Mouse (Mus musculus): Measurements from ENCODE around the gene Sart3. TPM values are rescaled to one million over a fixed set of nuclear protein-coding genes. Genes with fewer than 3 reads are reported as not detected.
"Not testable (repeated sequence)": the region's sequence is repeated elsewhere in the genome, so short reads cannot be mapped to it uniquely, and the experiment has no call there.

Sart3 gene
- total RNA-seq, 2 experiments from 2014 or later: 36.7 to 48.2 TPM

DNA sequence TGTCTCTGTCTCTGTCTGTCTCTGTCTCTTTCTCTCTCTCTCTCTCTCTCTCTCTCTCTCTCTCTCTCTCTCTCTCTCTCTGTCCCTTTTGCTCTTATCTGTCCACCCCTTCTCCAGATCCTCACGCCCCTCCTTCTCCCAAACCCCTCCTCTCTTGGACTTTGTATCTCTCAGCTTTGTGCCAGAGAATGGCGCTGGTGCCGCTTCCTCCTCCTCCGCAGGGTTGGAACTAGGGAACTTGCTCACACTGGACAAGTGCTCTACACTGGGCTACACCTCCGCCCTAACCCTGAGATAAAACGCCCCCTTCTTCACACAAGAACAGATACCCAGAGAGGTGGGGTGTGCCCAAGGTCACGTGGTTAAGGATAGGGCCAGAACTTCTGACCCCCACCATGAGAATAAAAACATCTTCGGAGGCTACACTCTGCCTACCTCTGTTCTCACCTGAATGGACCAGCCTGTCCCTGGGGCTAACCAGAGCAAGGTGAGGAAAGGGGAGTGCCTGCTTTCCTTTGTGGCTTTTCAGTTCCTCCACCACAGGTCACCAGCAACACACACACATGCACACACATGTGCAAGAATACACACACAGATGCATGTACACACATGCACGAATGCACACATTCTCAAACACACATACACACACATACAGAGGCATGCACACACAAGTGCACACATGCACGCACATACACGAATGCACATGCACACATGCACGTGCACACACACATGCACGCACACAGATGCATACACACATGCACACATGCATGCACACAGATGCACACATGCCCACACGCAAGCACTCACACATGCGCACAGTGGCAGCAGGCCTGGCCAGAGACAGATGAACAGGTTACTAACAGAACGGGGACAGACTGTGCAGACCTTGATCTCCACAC lies 19.1 kb upstream of the Sart3 start:
- DNase-seq (ENCODE audit: low spot score in 2 of 2): no peak

DNA sequence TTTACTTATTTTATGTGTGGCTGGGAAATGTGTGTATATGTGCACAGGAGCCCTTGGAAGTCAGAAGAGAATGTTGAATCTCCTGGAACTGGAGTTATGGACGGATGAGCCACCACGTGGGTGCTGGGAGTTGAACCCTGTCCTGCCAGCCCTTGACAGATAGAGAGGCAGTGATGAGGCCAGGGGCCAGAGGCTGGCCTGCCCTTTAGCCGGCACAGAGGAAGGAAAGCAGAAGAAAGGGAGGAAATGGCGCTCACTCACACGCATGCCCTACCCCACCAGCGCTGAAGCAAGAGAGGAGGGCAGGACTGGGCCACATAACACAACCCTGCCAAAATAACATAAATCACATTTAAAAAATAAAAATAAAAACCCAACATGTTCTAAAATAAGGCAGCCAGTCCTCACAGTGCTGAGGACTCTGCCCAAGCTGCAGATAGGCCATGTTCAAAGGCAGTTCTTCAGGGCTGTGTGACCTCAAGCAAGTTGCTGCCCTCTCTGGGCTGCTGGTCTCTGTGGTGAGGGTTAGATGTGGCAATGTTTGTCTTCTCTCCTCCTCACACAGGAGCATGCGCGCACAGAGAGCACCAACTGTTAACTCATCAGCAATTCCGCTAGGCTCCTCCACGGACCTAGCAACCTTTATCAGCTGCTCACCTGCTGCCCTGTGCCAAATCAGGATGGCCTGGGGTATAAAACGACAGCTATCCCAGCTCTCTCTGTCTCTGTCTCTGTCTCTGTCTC lies 18.3 kb upstream of the Sart3 start:
- no peak for DNase-seq (ENCODE audit: low spot score in 2 of 2)

DNA sequence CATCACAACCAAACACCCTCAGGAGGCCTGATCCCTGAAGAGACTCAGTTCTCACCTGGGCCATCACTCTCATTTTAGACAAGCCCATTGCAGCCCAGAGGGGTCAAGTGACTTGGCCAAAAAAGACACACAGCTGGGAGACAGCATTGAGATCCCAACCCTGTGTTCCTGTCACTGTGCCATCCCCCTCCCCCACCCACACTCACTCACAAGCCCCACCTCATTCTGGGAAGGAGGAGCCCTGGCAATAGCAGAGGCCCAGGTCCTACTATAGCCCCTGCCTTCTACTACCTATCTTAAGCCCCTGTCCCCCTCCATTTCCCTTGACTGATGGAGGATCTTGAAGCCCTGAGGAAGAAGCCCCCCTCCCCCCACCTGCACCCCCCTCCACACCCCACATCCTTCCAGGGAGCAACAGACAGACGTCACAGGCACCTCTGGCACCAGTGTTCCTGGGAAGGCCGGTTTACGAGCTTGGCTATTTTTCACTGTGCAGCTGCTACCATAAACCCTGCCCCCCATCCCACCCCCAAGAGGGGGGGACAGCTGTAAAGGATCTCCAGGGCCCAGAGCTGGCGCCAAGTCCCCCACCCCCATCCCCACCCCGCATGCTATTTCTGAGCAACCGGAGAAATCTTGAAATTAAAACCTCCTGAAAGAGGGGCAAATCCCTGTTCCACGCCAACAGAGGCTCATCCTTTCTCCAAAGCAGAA lies 16.9 kb upstream of the Sart3 start:
- no peak for DNase-seq (ENCODE audit: low spot score in 2 of 2)

DNA sequence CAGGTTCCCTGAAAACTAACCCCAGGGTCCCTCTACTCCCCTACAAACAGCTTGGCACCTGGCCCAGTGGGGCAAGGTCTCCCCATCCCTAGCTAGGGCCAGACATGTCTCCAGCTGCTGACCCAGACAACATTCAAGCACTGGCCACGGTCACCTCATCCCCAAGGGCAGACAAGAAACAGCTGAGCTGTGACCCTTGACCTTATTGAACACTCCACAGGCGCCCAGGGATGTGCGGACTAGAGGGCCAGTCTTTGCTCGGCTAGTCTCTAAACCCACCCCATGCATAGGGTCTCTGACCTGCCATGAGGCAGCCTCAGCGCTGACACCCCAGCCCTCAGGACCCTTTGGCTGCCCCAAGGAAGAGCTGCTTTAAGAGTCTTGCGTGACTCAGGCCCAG lies 16.3 kb upstream of the Sart3 start:
- DNase-seq (ENCODE audit: low spot score in 2 of 2): no peak

DNA sequence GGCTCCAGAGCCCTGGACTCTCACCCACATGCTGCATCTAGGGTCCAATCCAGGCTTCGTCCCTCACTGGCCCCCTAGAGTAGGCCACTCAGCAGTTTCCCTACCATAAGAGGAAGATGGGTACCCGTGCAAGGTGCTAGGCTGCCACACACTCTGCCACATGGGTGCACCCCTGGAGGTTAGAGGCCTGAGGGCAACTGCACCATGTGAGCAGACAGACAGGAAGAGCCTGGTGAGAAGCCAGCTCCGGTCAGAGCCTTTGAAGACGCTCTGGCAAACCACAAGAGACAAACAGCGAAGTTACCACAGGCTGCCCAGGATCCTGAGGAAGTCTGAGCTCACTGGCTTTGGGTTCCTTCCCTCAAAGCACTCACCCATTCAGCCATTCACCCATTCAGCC lies 14.7 kb upstream of the Sart3 start:
- DNase-seq (ENCODE audit: low spot score in 2 of 2): no peak

DNA sequence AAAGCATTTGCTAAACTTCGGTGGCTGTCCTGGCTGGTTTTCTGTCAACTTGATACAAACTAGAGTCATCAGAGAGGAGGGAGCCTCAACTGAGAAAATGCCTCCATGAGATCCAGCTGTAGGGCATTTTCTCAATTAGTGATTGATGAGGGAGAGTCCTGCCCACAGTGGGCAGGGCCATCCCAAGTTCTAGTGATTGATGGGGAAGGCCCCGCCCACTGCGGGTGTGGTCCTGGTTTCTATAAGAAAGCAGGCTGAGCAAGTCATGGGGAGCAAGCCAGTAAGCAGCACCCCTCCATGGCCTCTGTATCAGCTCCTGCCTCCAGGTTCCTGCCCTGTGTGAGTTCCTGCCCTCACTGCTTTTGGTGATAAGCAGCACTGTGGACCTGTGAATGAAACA lies 11.8 kb upstream of the Sart3 start:
- not testable (repeated sequence) for DNase-seq (ENCODE audit: low spot score in 2 of 2)

DNA sequence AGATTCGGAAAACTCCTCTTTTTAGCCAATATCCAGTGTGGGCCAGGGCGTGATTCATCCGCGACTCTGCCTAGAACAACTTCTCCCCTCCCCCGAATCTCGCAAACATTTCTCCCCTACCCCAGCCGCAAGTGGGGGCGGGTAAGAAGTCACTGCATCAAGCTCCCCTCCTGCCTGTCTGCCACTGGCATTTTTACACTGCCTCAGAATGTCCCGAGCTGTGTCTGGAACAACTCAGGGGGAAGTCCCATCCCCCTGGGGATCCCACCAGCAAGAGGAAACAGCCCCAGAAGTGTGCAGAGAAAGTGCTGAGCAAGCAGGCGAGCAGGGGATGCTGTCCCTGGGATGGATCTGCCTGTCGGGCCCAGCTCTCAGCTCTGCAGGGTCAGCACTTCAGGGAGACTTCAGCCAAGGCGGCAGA lies 11.3 kb upstream of the Sart3 start:
- no peak for DNase-seq (ENCODE audit: low spot score in 2 of 2)

DNA sequence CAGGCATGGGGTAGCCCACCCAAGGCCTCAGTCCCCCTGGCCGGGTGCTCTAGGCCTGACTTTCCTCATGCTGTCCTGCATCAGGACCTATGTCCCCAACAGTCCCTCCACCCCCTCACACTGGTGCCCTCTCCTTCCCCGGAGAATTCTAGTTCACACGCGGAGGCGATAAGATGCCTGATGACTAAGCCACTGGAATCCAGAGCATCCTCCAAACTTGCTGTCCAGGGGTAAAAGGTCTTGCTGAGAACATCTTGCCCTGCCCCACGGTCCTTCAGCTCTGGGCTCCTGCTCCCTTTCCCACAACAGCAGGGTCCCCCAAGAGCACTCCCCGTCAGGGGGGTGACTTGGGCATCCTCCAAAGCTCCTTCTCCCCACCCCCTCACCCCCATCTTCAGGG lies 10.3 kb upstream of the Sart3 start:
- no peak for DNase-seq (ENCODE audit: low spot score in 2 of 2)

DNA sequence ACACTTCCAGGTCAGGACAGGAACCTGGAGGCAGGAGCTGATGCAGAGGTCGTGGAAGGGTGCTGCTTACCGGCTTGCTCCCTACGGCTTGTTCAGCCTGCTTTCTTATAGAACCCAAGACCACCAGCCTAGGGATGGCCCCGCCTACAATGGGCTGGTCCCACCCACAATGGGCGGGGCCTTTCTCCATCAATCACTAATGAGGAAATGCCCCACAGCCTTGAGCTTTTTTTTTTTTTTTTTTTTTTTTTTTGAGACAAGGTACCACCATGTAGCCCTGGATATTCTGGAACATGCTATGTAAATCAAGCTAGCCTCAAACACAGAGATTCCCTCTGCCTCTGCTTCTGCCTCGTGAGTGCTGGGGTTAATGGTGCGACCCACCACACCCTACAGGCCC lies 9.6 kb upstream of the Sart3 start:
- no peak for DNase-seq (ENCODE audit: low spot score in 2 of 2)

DNA sequence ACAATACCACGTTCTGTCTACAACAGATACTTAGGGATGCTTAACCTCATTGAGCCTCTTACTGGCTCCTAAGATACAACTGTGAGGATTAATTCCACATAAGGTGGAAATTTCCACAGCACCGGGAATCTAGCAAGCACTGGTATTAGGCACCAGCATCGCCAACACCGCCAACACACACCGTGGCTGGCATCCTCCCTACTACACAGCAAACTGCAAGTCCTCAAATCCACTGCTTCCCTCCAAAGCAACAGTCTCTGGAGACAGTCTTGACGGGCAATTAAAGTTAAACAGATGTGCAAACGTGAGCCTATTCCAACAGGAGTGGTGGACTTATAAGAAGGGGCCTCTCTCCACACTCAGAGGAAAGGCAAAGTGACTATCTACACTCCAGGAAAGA lies 8.9 kb upstream of the Sart3 start:
- DNase-seq (ENCODE audit: low spot score in 2 of 2): no peak

DNA sequence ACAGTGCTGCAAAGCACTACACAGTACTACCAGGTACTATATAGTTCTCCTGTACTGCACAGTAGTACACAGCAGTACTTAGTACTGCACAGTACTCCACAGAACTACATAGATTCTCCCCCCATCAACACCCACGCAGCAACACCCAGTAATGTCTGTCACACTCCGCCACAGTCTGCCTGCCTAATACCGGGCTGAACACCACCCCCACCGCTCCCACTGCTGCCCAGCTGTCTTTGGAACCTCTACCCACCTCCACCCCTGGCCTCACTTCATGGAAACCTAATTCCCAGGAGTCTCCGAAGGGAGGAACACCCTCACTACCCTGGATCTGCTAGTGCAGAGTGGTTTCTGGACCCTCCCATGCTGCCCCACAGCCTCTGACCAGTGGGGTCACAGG lies 8.5 kb upstream of the Sart3 start:
- DNase-seq (ENCODE audit: low spot score in 2 of 2): no peak

DNA sequence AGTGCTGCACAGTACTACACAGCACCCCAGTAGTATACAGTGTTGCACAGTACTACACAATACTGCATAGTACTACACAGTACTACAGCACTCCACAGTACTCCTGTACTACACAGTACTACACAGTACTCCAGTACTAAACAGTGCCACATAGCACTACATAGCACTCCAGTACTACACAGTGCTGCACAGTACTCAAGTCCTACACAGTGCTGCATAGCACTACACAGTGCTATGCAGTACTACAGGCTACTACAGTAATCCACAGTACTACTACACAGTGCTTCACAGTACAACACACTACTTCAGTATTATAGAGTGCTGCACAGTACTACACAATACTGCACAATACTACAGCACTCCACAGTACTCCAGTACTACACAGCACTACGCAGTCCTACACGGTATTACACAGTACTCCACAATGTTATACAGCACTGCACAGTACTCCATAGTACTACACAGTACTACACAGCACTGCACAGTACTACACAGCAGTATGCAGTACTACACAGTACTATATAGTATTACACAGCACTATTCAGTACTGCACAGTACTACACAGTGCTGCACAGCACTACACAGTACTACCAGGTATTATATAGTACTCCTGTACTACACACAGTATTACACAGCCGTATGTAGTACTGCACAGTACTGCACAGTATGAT lies 7.9 kb upstream of the Sart3 start:
- no peak for DNase-seq (ENCODE audit: low spot score in 2 of 2)

DNA sequence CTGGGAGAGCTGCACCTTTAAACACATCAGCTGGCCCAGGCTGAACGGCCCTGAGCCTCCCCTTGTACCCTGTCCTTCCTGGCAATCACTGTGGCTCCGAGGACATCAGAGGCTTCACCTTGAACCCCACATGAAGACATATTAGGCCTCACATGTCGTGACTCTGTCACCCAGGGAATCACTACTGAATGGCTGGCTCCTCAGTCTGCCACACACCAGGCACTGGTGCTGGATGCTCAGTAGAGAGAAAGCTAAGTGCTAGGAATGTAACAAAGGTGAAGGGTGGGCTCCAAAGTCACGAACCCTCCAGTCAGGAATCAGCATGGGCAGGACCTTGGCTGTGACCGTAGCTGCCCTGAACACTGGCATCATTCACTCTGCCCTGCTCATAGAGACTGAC lies 7.3 kb upstream of the Sart3 start:
- no peak for DNase-seq (ENCODE audit: low spot score in 2 of 2)

DNA sequence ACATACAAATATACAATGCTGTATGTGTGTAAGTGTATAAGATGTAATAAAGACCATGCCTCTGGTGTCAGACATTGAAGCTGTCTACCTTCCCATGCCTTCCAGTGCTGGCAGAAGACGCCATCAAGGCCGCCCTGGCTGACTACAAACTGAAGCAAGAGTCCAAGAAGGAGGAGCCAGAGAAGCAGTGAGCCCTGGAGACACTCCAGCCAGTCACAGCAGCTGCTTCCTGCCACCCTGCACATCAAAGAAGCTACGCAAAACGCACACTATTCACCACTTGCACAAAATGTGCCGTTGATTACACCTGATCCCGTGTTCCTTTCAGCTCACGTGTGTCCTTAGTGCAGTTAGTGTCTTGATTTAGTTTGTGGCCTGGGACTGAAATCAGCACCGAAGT lies 5.4 kb upstream of the Sart3 start:
- not testable (repeated sequence) for DNase-seq (ENCODE audit: low spot score in 2 of 2)

DNA sequence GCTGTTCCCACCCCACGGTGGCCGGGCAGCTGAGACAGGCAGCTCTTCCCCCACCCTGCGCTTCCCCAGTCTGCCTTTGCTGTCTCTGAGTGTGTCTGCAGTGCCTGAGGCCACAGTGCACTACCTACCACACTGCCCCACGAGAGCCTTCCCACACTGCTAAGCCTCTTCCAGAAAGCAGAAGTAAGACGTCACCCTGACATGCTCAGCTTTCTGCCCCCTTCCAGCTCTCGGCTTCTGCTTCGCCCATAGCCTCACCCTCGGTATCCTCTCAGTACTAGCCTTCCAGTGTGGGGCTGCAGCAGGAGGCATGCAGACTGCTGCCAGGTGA lies 4.6 kb upstream of the Sart3 start:
- no peak for DNase-seq (ENCODE audit: low spot score in 2 of 2)

DNA sequence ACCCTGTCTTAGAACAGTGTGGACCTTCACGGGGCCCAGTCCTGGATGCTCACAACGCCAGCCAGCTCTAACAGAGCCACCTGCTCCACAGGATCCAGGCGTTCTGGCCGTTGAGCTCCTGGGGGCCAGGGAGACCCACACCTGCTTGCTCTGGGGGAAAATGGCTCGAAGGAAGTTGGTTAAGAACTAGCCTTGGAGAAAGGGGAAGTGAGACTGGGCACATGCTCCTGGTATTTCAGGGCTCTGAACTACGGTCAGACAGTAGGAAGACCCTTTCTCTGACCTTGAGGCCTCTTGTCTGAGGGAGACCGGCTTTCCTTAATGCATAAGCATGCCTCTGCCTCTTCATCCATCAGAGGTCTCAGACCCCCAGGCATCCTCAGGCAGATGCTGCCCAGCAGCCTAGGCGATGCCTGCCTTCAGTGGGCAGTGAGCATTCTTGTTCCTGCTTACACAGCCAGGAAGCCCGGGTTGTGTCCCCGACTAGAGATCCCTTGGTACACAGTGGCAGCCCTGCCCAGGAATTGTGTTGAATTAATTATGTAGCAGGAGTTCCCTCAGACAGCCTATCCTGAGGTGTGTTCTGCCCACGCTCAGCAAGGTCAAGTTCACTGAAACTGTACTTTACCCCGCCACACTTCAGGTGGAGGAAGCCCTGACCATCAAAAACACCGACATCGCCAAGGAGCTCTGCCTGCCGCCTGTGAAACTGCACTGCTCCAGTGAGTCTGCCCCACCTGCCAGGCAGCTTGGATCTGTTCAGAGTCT lies 4.0 kb upstream of the Sart3 start:
- no peak for DNase-seq (ENCODE audit: low spot score in 2 of 2)

DNA sequence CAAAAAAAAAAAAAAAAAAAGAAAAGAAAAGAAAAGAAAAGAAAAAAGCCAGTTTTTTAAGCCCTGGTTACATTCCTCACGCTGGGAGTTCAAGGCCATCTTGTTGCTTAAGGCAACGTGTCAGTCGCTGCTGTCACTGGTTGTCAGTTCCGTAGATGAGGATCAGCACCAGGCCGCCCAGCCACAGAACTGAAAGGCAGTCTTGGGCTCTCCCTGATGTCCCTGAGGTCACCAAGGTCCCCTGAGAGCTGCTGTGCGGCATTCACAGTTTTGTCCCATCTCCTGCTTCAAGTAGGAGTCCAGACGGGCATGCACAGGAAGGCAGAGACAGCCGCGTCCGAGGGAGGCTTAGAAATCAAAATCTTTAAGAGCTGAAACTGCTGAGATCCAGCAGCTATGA lies 3.3 kb upstream of the Sart3 start:
- DNase-seq (ENCODE audit: low spot score in 2 of 2): no peak

DNA sequence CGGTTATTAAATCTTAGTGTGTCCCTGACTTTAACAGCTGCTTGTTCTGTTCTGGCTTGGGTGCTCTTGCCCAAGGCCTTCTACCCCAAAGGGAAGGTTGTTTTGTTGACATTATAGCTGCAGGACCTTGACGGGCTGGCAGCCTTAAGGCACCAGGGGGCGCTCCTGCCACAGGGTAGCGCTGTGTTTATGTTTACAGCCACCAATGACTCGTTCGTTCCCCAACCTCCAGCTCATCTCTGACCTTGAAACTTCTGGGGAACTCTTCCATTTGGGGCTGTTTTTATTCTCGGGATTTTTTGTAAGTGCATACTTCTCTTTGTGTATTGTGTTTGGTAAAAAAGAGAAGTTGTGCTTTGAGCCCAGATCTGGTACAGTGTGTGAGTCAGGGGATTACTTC lies 1.4 kb upstream of the Sart3 start:
- peak; percentile 88 to 90 for DNase-seq (ENCODE audit: low spot score in 2 of 2)

DNA sequence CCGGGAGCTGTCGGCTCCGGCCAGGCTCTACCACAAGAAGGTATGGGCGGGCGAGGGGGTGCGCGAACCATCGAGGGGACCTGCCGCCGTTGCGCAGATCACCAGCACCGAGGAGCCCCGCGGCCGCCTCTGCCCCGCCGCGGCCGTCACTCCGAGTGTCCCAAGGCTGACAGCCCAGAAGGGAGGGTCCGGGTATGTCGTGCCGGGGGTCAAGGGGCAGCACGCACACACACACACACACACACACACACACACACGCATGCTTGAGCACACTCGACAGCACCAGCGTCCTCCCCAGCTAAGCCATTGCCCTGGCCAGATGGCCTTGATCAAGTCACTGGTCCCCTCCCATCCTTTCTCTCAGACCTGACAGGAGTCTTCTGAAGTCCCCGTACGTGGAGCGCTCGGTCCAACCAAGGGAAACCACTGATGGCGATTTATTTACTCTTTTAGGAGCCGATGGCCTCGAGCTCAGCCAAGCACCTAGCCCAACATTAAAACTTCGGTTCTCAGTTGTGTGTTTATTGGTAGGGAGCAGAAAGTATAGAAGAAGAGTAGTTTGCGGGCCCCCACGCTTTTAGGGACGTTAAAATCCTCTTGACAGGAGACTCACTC lies 702 bp upstream of the Sart3 start:
- no peak for DNase-seq (ENCODE audit: low spot score in 2 of 2)

Measured in layer of hippocampus, postnatal 10 days (tissue).